Mouse (Mus musculus) brain, embryonic 14.5 days (tissue): ENCODE data around the gene Hps6.

Experiments
- CTCF ChIP-seq: fragments of 200-500 bp; IDR thresholded peaks from 2 replicates; pipeline ENCODE4 v1.5.1; 2012; ENCODE audit warnings: inconsistent platforms, mild to moderate bottlenecking, moderate library complexity, borderline replicate concordance; ENCODE audit not compliant: insufficient read depth, insufficient read length; ENCODE audit errors: extremely low read depth
- POLR2A ChIP-seq: fragments of 200-500 bp; IDR thresholded peaks from 2 replicates; pipeline ENCODE4 v1.6.1; 2012; ENCODE audit warnings: mild to moderate bottlenecking, inconsistent platforms, borderline replicate concordance; ENCODE audit not compliant: poor library complexity, insufficient read depth, insufficient read length, severe bottlenecking; ENCODE audit errors: extremely low read depth

DNA sequence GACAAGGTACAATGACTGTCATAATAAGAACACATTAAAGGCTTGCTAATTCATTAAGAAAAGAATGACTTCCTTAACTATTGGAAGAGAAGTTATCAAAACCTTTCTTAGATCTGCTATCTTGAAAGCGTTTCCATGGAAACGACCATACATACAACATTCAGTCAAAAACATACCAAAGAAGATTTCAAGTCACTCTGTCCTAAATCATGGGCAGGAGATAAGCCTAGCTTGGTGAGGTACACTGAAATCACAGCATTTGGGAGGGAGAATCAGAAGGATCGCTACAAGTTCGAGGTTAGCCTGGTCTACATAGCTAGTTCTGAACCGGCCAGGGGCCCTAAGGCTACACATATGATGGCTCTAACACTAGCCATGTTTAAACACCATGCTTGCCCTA lies 5.9 kb upstream of the Hps6 start:
- no peak for TF ChIP-seq CTCF
- TF ChIP-seq POLR2A = no peak
